Mouse (Mus musculus) B cell, adult 2 months (primary cell): ENCODE measurements around the gene Fosl1.

Experiments
- DNase-seq, 2 experiments: peaks; one replicate each; pipeline ENCODE4 v3.0.0; 2022

Fosl1 gene

GRCm38 (mm10) chr19:5456922-5457745 lies 9.8 kb downstream of the Fosl1 start:
- peak; percentile 93 for DNase-seq

GRCm38 (mm10) chr19:5457746-5458442 lies 10.5 kb downstream of the Fosl1 start, which contains the start of gene Ccdc85b:
Ccdc85b (minus strand) TSS chr19:5457894.
- DNase-seq, result no peak

DNA sequence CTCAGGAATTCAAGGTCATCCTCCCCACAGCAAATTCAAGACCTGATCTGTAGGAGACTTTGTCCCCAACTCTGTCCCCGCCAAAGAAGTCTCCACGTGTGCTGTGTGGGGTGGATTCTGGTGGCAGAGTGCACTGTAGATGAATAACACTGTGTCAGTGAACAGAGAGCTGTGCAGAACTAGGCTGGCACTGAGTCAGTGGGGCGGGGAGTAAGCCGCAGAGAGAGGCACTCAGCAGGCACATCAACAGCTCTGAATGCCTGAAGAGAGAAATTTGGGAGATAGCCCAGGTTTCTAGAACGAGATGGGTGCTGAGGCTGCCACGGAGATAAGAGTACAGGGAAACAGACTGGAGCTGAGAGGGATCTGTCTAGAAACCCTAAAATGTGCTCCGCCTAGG lies 11.7 kb downstream of the Fosl1 start:
- no peak for DNase-seq

GRCm38 (mm10) chr19:5459896-5460295 lies 12.5 kb downstream of the Fosl1 start:
- DNase-seq, result no peak

DNA sequence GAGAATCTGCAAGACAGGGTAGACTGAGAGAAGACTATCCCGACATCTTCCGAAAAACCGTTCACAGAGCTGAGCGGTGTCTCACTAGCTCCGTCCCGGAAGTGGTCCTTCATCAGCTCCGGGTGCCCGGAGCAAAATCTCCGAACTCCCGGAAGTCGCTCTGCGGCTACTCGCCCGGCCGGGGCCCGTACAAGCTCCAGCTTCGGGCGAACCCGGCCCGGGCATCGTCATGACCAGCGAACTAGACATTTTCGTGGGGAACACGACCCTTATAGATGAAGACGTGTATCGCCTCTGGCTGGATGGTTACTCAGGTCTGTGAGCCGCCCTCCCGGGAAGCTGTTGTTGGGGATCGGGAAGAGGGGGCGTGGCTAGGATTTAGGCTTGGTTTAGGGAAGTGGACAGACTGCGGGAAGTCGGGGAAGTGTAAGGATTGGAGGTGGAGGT lies 13.1 kb downstream of the Fosl1 start, which contains the start of gene Fibp:
Gene Fibp, plus strand, starts transcription at position 151 of the 447 bp plus-strand sequence.
- DNase-seq, result peak; percentile 92 to 93

- DNase-seq, result no peak
These were observed 14.1 kb downstream of the Fosl1 start for GRCm38 (mm10) chr19:5461411-5461810.

GRCm38 (mm10) chr19:5463212-5463611 lies 15.9 kb downstream of the Fosl1 start:
- DNase-seq, result no peak

DNA sequence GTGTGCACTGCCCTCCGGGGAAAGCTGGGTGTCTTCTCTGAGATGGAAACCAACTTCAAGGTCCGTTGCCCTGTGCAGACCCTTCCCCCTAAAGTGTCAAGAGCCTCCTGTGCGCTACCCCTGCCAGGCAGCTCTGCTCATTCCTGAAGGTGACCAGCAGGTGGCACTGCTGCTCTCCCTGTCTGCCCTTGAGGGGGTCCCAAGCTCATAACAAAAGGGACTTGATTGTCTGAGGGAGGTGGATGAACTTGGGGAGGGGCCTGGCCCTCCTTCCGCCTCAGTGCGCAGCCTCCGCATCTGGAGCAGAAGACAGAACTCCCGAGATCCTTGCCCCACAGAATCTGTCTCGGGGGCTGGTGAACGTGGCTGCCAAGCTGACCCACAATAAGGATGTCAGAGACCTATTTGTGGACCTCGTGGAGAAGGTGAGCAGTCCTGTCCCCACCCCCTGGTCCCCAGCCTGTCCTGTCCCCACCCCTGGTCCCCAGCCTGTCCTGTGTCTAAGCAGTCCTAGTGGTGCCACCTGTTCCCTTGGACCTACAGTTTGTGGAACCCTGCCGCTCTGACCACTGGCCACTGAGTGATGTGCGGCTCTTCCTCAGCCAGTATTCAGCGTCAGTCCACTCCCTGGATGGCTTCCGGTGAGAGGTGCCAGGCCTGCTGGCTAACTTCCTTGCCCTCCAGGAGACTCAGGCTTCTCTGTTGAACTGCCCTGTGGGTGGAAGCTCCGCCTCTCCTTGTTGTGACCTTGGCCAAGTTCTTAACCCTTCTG lies 16.6 kb downstream of the Fosl1 start:
- peak; percentile 68 to 71 for DNase-seq

GRCm38 (mm10) chr19:5465037-5465436 lies 17.7 kb downstream of the Fosl1 start:
- no peak for DNase-seq

- no peak for DNase-seq
These were observed 19.7 kb downstream of the Fosl1 start for GRCm38 (mm10) chr19:5466916-5467500.

DNA sequence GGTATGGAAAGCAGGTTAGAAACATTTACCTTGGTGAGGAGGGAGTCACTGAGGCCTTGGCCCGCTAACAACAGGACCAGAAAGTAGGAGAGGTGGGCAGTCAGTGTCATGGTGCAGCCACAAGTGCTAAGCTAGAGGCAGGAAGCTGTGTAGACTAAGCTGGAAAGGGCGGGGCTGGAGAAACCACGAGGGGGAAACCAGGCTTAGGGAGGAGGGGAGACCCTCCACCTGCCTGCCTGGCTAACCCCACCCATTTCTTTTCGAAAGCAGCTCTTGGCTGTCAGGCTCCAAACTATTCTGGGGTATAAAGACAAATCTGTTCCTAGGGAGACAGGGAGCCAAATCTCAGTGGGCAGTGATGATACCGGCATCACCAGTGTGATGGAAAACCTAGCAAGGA lies 21.0 kb downstream of the Fosl1 start, which contains the start of gene Ctsw:
Gene Ctsw, minus strand, starts transcription at position 134 of the 400 bp plus-strand sequence.
- DNase-seq, result no peak

- no peak for DNase-seq
These were observed 24.5 kb downstream of the Fosl1 start for GRCm38 (mm10) chr19:5471846-5472245.

DNA sequence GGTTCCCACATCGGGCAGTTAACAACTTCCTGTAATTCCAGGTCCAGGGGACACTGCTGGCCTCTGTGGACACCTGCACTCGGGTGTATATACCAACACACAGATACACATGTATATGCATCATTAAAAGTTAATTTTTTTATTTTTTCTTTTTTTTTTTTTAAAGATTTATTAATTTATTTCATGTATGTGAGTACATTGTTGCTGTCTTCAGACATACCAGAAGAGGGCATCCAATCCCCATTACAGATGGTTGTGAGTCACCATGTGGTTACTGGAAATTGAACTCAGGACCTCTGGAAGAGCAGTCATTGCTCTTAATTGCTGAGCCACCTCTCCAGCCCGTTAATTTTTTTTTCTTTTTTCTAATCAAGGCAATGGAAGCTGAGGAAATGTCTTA lies 25.5 kb downstream of the Fosl1 start:
- no peak for DNase-seq

DNA sequence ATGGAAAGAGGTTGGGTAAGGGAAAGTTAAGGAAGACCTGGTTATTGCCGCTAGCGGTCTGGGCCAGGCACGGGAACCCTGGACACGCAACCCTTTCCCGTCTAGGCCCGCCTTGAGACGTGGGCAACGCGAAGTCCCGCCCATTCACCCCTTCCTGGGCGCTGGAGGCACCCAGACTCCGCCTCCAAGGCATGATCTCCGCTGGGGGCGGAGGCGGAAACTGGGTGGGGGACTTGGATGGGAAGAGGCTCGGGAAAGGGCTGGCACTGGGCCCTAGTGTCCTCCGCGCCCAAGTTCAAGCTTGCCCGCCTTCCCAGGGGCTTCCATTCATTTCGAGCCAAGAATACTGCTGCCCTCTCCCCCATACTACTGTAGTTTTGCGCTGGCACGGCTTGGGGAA lies 26.4 kb downstream of the Fosl1 start, which contains the start of gene Efemp2:
Gene Efemp2, plus strand, starts transcription at position 235 of the 400 bp plus-strand sequence.
- DNase-seq, result no peak

DNA sequence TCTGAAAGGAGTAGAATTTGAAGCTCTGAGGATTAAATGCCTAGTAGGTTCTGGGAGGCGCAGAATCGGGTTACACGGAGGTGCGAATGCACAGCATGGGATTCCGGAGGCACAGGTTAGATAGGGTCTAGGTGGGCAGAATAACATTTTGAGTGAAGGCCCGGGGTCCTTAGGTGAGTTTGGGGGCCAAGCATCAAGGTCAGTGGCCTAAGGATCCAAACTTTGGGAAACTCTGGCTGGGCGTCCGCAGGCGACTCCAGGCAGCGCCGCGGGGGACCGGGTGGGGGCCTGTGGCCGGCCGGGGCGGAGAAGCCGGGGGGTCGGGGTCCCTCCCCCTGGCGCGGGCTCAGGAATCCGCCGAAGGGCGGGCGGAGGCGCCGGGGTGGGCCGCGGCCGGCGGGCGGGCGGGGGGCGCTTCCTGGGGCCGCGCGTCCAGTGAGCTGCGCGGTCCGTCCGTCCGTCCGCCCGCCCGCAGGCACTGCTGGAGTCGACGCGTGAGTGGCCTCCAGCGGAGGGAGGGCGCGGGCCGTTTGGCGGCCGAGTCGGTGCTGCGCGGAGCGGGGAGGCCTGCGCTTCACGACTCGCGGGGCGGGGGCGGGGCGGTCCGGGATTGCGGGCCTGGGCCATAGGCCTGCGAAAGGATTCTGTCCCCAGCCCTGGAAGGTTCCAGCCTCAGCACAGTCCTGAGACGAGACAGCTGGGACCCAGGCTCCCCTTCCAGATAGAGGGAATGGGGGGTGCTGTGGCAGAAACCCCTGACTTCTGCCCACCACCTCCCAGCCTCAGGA lies 27.1 kb downstream of the Fosl1 start:
- DNase-seq, result no peak

DNA sequence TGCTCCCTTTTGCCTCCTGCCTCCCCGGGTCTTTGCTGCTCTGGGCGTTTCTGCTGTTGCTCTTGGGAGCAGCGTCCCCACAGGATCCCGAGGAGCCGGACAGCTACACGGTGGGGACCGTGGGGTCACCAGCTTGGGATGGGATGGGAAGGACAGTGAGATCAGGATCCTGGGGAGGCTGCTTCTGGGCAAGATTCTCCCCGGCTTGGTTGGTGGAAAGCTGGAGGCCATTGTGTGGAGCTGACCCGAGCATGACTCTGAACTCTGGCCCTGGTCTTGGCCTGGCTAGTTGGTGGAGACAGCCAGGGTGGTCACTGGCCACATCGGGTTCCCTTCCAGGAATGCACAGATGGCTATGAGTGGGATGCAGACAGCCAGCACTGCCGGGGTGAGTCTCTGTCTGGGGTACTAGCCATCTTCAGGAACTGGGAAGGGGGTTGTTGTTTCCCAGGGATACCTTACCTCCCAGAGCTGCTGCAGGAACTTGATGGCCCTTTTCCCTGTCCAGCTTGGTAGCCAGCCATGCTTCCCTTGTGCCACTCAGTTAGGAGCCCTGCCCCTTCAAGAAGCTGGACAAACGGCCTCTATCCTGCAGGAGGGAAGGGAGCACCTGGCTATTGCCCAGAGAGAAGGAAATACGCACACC lies 27.8 kb downstream of the Fosl1 start:
- DNase-seq, result no peak

DNA sequence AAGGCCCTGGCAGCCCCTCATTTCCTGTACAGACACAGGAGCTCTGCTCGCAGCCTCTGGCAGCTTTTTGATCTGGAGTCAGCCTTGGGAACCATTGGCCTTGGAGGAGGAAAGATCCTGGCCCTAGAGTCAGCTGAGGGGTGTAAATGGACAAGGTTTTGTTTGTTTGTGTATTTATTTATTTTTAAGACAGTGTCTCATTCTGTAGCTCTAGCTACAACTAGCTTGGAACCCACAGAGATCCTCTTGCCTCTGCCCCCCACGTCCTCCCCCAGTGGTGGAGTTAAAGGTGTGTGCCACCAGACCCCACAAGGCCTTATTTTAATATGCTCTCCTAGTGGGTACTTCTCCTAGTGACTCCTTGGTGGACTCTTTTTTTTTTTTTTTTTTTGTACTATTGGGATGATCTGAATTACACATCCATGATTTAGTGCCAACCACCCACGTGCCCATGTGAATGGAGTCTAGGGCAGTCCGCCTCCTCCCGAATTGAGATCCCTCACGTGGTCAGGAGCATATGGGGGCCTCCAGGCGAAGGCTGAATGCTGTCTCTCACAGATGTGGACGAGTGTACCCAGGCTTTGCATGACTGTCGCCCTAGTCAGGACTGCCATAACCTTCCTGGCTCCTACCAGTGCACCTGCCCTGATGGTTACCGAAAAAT lies 29.8 kb downstream of the Fosl1 start:
- no peak for DNase-seq

GRCm38 (mm10) chr19:5477668-5478300 lies 30.4 kb downstream of the Fosl1 start:
- no peak for DNase-seq

GRCm38 (mm10) chr19:5480016-5480415 lies 32.7 kb downstream of the Fosl1 start:
- no peak for DNase-seq

- no peak for DNase-seq
These were observed 34.1 kb downstream of the Fosl1 start for GRCm38 (mm10) chr19:5481398-5481797.
